11 mouse cellular contexts compared by ENCODE assay signal in the genomic region with DNA sequence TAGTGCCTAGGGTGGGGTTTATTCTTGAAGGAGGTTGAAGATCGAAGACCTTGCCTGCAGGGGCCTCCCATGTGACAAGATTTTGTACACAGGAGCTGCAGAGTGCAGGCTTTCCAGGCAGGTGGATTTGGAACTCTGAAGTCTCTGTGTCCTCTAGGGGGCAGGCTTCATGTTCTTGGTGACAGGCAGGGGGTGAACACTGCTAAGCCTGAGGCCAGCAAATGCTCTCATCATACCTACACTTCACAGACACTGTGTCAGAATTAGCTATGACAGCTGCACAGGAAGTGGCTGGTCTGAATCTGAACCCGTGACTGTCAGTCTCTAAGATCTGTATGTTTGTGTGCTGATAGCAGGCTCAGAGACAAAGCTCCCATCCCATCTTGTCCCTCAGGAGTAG. TPM values are rescaled to one million over a fixed set of nuclear protein-coding genes. Genes with fewer than 3 reads are reported as not detected.
A peak's percentile ranks its signal among the peaks of the same experiment; 100 is the strongest.
DNase-seq lines count a peak whose midpoint lies in the region; ATAC-seq and TF ChIP-seq lines count a peak whose summit lies in the region.
"Had no signal": no experiment of that assay in that cellular context is flagged by ENCODE, and none has a peak within 500 bp of the region (broad histone marks: within the 10 kb centered on the region; RNA-seq: fewer than 3 reads in every experiment).

No protein-coding gene starts in this region.

- WGBS in midbrain, postnatal 0 days = 37% methylated on average over 2 of the region's 2 CpGs
- WGBS in midbrain, embryonic 15.5 days = 36% methylated on average over 2 of the region's 2 CpGs
- 50% methylated on average over 2 of the region's 2 CpGs for WGBS in forebrain, embryonic 12.5 days

- no peak overlapping the region for H3K4me2 ChIP-seq in midbrain, postnatal 0 days (ENCODE audit: low read depth, low read length, poor library complexity, severe bottlenecking)
- no peak overlapping the region for H3K4me2 ChIP-seq in midbrain, embryonic 15.5 days
- no peak overlapping the region for H3K4me2 ChIP-seq in forebrain, embryonic 12.5 days
- H3K4me2 ChIP-seq: embryonic facial prominence, embryonic 12.5 days; midbrain, embryonic 12.5 days had no signal

- no peak overlapping the region for H3K9ac ChIP-seq in midbrain, postnatal 0 days (replicated peaks; ENCODE audit: low read length, poor library complexity, severe bottlenecking)
- H3K9ac ChIP-seq in midbrain, embryonic 15.5 days = no peak overlapping the region
- H3K9ac ChIP-seq in forebrain, embryonic 12.5 days = no peak overlapping the region
- H3K9ac ChIP-seq: embryonic facial prominence, embryonic 12.5 days; midbrain, embryonic 12.5 days had no signal

- H3K4me3 ChIP-seq in midbrain, postnatal 0 days (ENCODE audit: low read depth, low read length) = no peak overlapping the region
- H3K4me3 ChIP-seq in midbrain, embryonic 15.5 days = no peak overlapping the region
- H3K4me3 ChIP-seq in forebrain, embryonic 12.5 days (replicated peaks) = no peak overlapping the region
- H3K4me3 ChIP-seq: embryonic facial prominence, embryonic 12.5 days; midbrain, embryonic 12.5 days had no signal

- no peak for ATAC-seq in midbrain, postnatal 0 days (ENCODE audit: low FRiP score)
- no peak for ATAC-seq in midbrain, embryonic 15.5 days (replicated peaks)
- no peak for ATAC-seq in forebrain, embryonic 12.5 days (ENCODE audit: low FRiP score)

- DNase-seq in heart, postnatal 4 days = peak; percentile 23
- DNase-seq in heart, adult 9 months (ENCODE audit: low spot score in 2 of 2) = no peak
- peak; percentile 40 for DNase-seq in midbrain, postnatal 0 days (ENCODE audit: low spot score)
- DNase-seq in induced T-regulatory cell, adult 2 months (ENCODE audit: low read depth) = peak; percentile 30
- DNase-seq in frontal cortex, postnatal 10 days (ENCODE audit: low spot score in 2 of 2) = no peak
- no peak for DNase-seq in left cerebral cortex, postnatal 4 days
- DNase-seq: heart, adult 18-20 months had no signal

- intact Hi-C loops in left cerebral cortex, postnatal 4 days (cut with DNase I) = no loop called here

- no peaks in the 10 kb centered on the region for H3K4me1 ChIP-seq in midbrain, postnatal 0 days (ENCODE audit: insufficient read depth, low read length)
- H3K4me1 ChIP-seq in midbrain, embryonic 15.5 days = no peaks in the 10 kb centered on the region
- no peaks in the 10 kb centered on the region for H3K4me1 ChIP-seq in forebrain, embryonic 12.5 days
- H3K4me1 ChIP-seq: midbrain, embryonic 12.5 days had no signal

- no peak overlapping the region for H3K27ac ChIP-seq in midbrain, postnatal 0 days (ENCODE audit: low read depth, low read length)
- no peak overlapping the region for H3K27ac ChIP-seq in midbrain, embryonic 15.5 days
- no peak overlapping the region for H3K27ac ChIP-seq in forebrain, embryonic 12.5 days
- H3K27ac ChIP-seq: embryonic facial prominence, embryonic 12.5 days; midbrain, embryonic 12.5 days had no signal

- TF ChIP-seq CTCF in midbrain, postnatal 0 days (IDR thresholded peaks at IDR 0.05) = peak; percentile 57

- H3K27me3 ChIP-seq in midbrain, postnatal 0 days (ENCODE audit: insufficient read depth, low read length) = no peaks in the 10 kb centered on the region
- H3K27me3 ChIP-seq in midbrain, embryonic 15.5 days (replicated peaks) = no peaks in the 10 kb centered on the region; the same call in 1 of the 2 replicates
- H3K27me3 ChIP-seq in forebrain, embryonic 12.5 days = no peaks in the 10 kb centered on the region
- H3K27me3 ChIP-seq: embryonic facial prominence, embryonic 12.5 days; midbrain, embryonic 12.5 days had no signal

- no peaks in the 10 kb centered on the region for H3K36me3 ChIP-seq in midbrain, postnatal 0 days (ENCODE audit: insufficient read depth, low read length)
- no peaks in the 10 kb centered on the region for H3K36me3 ChIP-seq in midbrain, embryonic 15.5 days (replicated peaks)
- no peaks in the 10 kb centered on the region for H3K36me3 ChIP-seq in forebrain, embryonic 12.5 days (replicated peaks)
- H3K36me3 ChIP-seq: embryonic facial prominence, embryonic 12.5 days; midbrain, embryonic 12.5 days had no signal

- H3K9me3 ChIP-seq in midbrain, postnatal 0 days (ENCODE audit: low read length) = no peaks in the 10 kb centered on the region
- H3K9me3 ChIP-seq in midbrain, embryonic 15.5 days = no peaks in the 10 kb centered on the region
- H3K9me3 ChIP-seq in forebrain, embryonic 12.5 days = no peaks in the 10 kb centered on the region
- H3K9me3 ChIP-seq: embryonic facial prominence, embryonic 12.5 days; midbrain, embryonic 12.5 days had no signal

RNA-seq across cellular contexts. Expression of a gene that starts 8.9 kb away (rescaled TPM):
- total RNA-seq in heart, postnatal 4 days (2021) = under 1 TPM; 0.52 to 0.81 TPM
- 3.3 and 3.4 TPM in 2 replicates for total RNA-seq in midbrain, postnatal 0 days (2014; rRNA removed)
- 1.2 and 1.5 TPM in 2 replicates for polyA plus RNA-seq in midbrain, postnatal 0 days (2015; fragmentation: Nextera tagmentation; extraction: Ambion mirVana)
- 0.71 and 0.75 TPM in 2 replicates for polyA plus RNA-seq in midbrain, embryonic 15.5 days (2015; fragmentation: Nextera tagmentation; extraction: Ambion mirVana)
- total RNA-seq in left cerebral cortex, postnatal 4 days (2021) = under 1 TPM; 0.32 to 0.58 TPM
- polyA plus RNA-seq in forebrain, embryonic 12.5 days (2016; fragmentation: Nextera tagmentation; extraction: Ambion mirVana) = 0.05 TPM in 2 replicates
- polyA plus RNA-seq: embryonic facial prominence, embryonic 12.5 days had no signal

Comparison
In these comparisons a context has a peak if more than half of its experiments do, and no peak if none do; other contexts are left out.
1. DNase-seq: peak in heart, postnatal 4 days (single experiment), midbrain, postnatal 0 days (single experiment) and induced T-regulatory cell, adult 2 months (single experiment); none in heart, adult 9 months (0 of 2), frontal cortex, postnatal 10 days (0 of 2) and left cerebral cortex, postnatal 4 days (single experiment).